Mouse (Mus musculus): ENCODE results near the gene Hdgfl3. TPM values are rescaled to one million over a fixed set of nuclear protein-coding genes. Genes with fewer than 3 reads are reported as not detected.

The Hdgfl3 gene
- total and polyA plus RNA-seq, 3 experiments, result 0.26 TPM; not detected in 2

DNA sequence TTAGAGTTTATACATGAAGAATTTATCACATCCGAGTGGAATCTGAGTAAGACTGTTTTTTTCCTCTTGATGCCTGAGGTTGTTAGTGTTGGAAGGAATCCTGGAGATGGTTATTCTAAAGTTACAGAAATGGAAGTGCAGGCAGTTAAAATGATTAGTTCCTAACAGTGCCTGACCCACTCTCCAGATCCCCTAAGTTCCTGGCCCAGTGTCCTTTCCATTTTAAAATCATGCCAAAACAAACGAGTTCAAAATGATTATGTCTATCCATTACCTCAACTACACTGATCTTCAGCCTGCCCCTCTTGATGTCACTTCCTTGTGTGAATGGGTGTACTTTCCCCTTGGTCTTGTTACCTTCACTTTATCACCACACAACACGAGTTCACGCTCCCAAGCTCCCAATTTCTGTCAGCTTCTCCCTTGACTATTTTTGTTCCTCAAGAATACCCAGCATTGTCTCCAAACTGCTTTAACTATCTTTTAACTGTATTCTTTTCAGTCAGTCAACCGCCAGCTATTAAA, 1.7 kb downstream of the Hdgfl3 start:
- Histone ChIP-seq H3K79me2 (ENCODE audit: control insufficient read depth, insufficient read depth, low read length, poor library complexity) (no peaks in the 10 kb centered on the region), H3K36me3 (ENCODE audit: control insufficient read depth in 1 of 2, insufficient read depth in 2 of 2, low read length in 2 of 2) (no peaks in the 10 kb centered on the region), H3K9ac (ENCODE audit: control insufficient read depth, low read depth, low read length, poor library complexity, severe bottlenecking) (no peak overlapping the region), H3K4me1 (ENCODE audit: control insufficient read depth in 1 of 2, insufficient read depth in 2 of 2, low read length in 2 of 2) (no peaks in the 10 kb centered on the region), H3K27me3 (ENCODE audit: control insufficient read depth in 1 of 2, insufficient read depth in 2 of 2, low read length in 2 of 2) (no peaks in the 10 kb centered on the region; a peak in 1 of 4 replicates), H3K27ac (ENCODE audit: control insufficient read depth, low read depth, low read length) (no peak overlapping the region), H3K9me3 (replicated peaks; ENCODE audit: insufficient read depth, low read length) (no peaks in the 10 kb centered on the region), H3K4me3 (ENCODE audit: control insufficient read depth in 1 of 2, insufficient read depth in 1 of 2, low read depth in 2 of 2, low read length in 2 of 2) (no peak overlapping the region)
- no peak for TF ChIP-seq KAT2A (conservative IDR thresholded peaks at IDR 0.05; ENCODE audit: low read depth, low read length)
- TF ChIP-seq SIN3A (IDR thresholded peaks at IDR 0.05; ENCODE audit: low read length), result no peak
- TF ChIP-seq GABPA (IDR thresholded peaks at IDR 0.05; ENCODE audit: low read depth, low read length), result no peak
- no peak for TF ChIP-seq ETS1 (IDR thresholded peaks at IDR 0.05; ENCODE audit: low read depth, low read length)
- no peak for TF ChIP-seq MAZ (IDR thresholded peaks at IDR 0.05; ENCODE audit: low read depth, low read length)
- TF ChIP-seq ZMIZ1 (IDR thresholded peaks at IDR 0.05; ENCODE audit: low read depth, low read length), result no peak
- no peak for TF ChIP-seq USF2 (IDR thresholded peaks at IDR 0.05; ENCODE audit: borderline replicate concordance in 1 of 2, insufficient read depth in 1 of 2, low read depth in 1 of 2, low read length in 2 of 2)
- TF ChIP-seq MYC (IDR thresholded peaks at IDR 0.05; ENCODE audit: low read depth, low read length), result no peak
- TF ChIP-seq POLR2A (IDR thresholded peaks at IDR 0.05; ENCODE audit: control insufficient read depth in 1 of 2, insufficient read depth in 1 of 2, low read depth in 1 of 2, low read length in 2 of 2, poor library complexity in 1 of 2), result no peak
- no peak for TF ChIP-seq CHD1 (IDR thresholded peaks at IDR 0.05; ENCODE audit: low read depth, low read length)
- no peak for TF ChIP-seq EP300 (IDR thresholded peaks at IDR 0.05; ENCODE audit: low read depth in 1 of 2, low read length in 2 of 2)
- TF ChIP-seq TCF12 (IDR thresholded peaks at IDR 0.05; ENCODE audit: low read depth, low read length), result no peak
- no peak for TF ChIP-seq POLR2AphosphoS5 (IDR thresholded peaks at IDR 0.05; ENCODE audit: borderline replicate concordance, low read depth, low read length)
- TF ChIP-seq MAX (IDR thresholded peaks at IDR 0.05; ENCODE audit: low read length), result no peak
- TF ChIP-seq ELF1 (IDR thresholded peaks at IDR 0.05; ENCODE audit: low read depth, low read length), result no peak
- TF ChIP-seq TBP (IDR thresholded peaks at IDR 0.05; ENCODE audit: low read depth, low read length), result no peak
- no peak for TF ChIP-seq CTCF (IDR thresholded peaks at IDR 0.05 in 2 of 3, conservative IDR thresholded peaks at IDR 0.05 in 1 of 3; ENCODE audit: control insufficient read depth in 1 of 3, insufficient read depth in 1 of 3, low read depth in 2 of 3, low read length in 3 of 3, poor library complexity in 1 of 3, severe bottlenecking in 1 of 3)
- TF ChIP-seq MXI1 (IDR thresholded peaks at IDR 0.05; ENCODE audit: low read depth, low read length), result no peak
- no peak for DNase-seq (ENCODE audit: low read depth, low spot score)

DNA sequence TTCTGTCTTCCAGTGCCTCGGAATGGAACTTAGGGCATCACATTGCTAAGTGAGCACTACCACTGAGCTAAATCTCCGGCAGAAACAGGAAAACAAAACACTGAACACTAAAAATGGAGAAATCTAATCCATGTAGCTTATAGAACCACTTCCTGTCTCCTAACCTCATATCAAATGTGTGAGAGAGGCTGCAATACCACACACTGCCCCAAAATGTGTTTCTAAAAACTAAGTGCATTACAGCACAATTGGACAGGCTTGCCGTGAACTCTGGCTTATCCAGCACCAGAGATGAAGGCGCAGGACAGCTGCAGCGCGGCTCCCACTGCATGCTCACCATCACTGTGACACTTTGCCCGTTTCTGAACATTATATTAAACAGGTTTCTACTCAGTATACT, 5.3 kb downstream of the Hdgfl3 start:
- Histone ChIP-seq H3K27ac (ENCODE audit: control insufficient read depth, low read depth, low read length) (no peak overlapping the region), H3K4me1 (ENCODE audit: control insufficient read depth in 1 of 2, insufficient read depth in 2 of 2, low read length in 2 of 2) (no peaks in the 10 kb centered on the region), H3K4me3 (ENCODE audit: control insufficient read depth in 1 of 2, insufficient read depth in 1 of 2, low read depth in 2 of 2, low read length in 2 of 2) (no peak overlapping the region), H3K9ac (ENCODE audit: control insufficient read depth, low read depth, low read length, poor library complexity, severe bottlenecking) (no peak overlapping the region), H3K9me3 (replicated peaks; ENCODE audit: insufficient read depth, low read length) (no peaks in the 10 kb centered on the region), H3K27me3 (ENCODE audit: control insufficient read depth in 1 of 2, insufficient read depth in 2 of 2, low read length in 2 of 2) (no peaks in the 10 kb centered on the region; a peak in 1 of 4 replicates), H3K36me3 (ENCODE audit: control insufficient read depth in 1 of 2, insufficient read depth in 2 of 2, low read length in 2 of 2) (no peaks in the 10 kb centered on the region), H3K79me2 (ENCODE audit: control insufficient read depth, insufficient read depth, low read length, poor library complexity) (no peaks in the 10 kb centered on the region)
- TF ChIP-seq HCFC1 (IDR thresholded peaks at IDR 0.05; ENCODE audit: low read depth, low read length), result no peak
- TF ChIP-seq JUND (IDR thresholded peaks at IDR 0.05; ENCODE audit: low read depth, low read length), result no peak
- no peak for TF ChIP-seq POLR2AphosphoS2 (IDR thresholded peaks at IDR 0.05; ENCODE audit: low read length)
- TF ChIP-seq POLR2AphosphoS5 (IDR thresholded peaks at IDR 0.05; ENCODE audit: borderline replicate concordance, low read depth, low read length), result no peak
- no peak for TF ChIP-seq MAZ (IDR thresholded peaks at IDR 0.05; ENCODE audit: low read depth, low read length)
- TF ChIP-seq CTCF (IDR thresholded peaks at IDR 0.05 in 2 of 3, conservative IDR thresholded peaks at IDR 0.05 in 1 of 3; ENCODE audit: control insufficient read depth in 1 of 3, insufficient read depth in 1 of 3, low read depth in 2 of 3, low read length in 3 of 3, poor library complexity in 1 of 3, severe bottlenecking in 1 of 3), result no peak
- TF ChIP-seq KAT2A (conservative IDR thresholded peaks at IDR 0.05; ENCODE audit: low read depth, low read length), result no peak
- no peak for TF ChIP-seq GABPA (IDR thresholded peaks at IDR 0.05; ENCODE audit: low read depth, low read length)
- no peak for DNase-seq (ENCODE audit: low read depth, low spot score)

Measured in MEL (cell line).